Mouse (Mus musculus): ENCODE data around the gene Atic. TPM values are rescaled to one million over a fixed set of nuclear protein-coding genes. Genes with fewer than 3 reads are reported as not detected.

Gene Atic
- polyA plus RNA-seq, 1 experiment from 2014 or later, result 39.4 TPM

DNA sequence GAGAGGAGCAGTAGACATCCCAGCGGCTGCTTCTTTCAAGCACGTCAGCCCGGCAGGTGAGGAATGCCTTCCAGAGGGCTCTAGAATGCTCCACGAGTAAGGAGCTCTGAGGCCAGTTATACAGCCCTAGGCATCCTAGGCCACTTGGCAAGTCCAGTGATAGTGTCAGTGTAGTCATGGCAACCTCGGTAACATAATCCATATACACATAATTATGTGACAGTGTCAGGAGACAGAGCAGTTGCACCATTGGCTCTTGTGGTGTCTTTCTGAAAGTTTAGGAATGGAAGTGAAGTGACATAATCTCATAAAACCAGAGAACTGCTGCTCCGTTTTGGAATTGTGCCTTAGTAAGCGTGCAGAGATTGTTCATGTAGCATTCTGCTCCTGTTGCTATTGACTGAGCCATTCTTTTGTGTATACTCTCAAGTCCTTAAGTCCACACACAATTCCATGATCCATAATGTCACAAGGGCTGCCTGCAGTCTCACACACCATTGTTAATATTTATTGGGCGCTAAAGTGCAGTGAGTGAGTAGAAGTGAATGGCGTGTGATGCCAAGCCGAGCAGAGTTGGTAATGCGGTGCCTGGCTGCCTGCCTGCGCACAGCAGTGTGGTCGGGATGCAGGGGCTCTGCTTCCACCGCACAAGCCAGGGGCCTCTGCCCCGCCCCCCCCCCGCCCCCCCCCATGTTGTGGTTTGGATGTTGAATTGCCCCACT lies 11.1 kb downstream of the Atic start:
- Histone ChIP-seq H3K27ac (replicated peaks) (no peak overlapping the region), H3K9me3 (no peaks in the 10 kb centered on the region), H3K4me2 (no peak overlapping the region), H3K9ac (no peak overlapping the region), H3K36me3 (peaks cover 97% of the 10 kb centered on the region), H3K4me1 (peaks cover 5% of the 10 kb centered on the region; the same call in 1 of the 2 replicates), H3K27me3 (replicated peaks) (no peaks in the 10 kb centered on the region), H3K4me3 (no peak overlapping the region)
- ATAC-seq (ENCODE audit: extremely low read depth, insufficient number of reproducible peaks, low FRiP score, low TSS enrichment), result no peak
- 66% methylated on average over 16 of the region's 16 CpGs for WGBS

DNA sequence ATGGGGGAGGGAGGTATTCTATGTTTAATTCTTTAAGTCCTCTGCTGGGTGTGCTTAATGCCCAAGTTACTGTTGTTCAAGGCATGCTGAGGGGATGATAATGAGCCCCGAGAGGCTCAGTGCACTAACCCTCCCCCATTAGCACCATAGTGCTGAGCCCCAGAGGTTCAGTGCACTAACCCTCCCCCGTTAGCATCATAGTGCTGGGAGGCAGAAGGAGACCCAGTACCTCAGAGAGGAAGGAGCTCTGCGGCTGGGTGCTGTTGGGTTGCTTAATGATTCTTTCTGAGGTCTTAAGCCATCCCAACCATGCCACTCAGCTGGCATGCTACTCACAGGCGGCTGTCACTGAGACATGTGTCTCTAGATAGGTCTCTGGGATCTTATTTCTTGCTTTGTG lies 13.2 kb downstream of the Atic start:
- peaks cover 93% of the 10 kb centered on the region for H3K36me3 ChIP-seq
- H3K4me3 ChIP-seq, result no peak overlapping the region
- no peak overlapping the region for H3K9ac ChIP-seq
- peaks cover 5% of the 10 kb centered on the region; the same call in 1 of the 2 replicates for H3K4me1 ChIP-seq
- no peak overlapping the region for H3K27ac ChIP-seq (replicated peaks)
- 86% methylated on average over 4 of the region's 4 CpGs for WGBS
- H3K27me3 ChIP-seq (replicated peaks), result no peaks in the 10 kb centered on the region
- H3K4me2 ChIP-seq, result no peak overlapping the region
- H3K9me3 ChIP-seq, result no peaks in the 10 kb centered on the region
- ATAC-seq (ENCODE audit: extremely low read depth, insufficient number of reproducible peaks, low FRiP score, low TSS enrichment), result no peak

DNA sequence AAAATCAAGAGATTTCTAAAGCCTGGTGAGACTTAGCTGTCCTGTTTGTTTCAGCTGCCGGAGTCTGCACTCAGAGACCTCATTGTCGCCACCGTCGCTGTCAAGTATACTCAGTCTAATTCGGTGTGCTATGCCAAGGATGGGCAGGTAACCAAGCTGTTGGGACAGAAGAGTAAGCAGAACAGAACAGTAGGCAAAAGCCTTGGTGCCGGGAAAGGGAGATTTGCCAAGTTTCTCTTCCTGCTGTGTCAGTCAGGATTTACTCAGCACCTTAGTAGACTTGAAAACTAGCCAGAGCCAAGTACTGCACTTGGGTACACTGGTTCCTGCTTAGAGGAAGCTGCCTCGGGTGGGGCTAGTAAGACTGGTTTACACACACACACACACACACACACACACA lies 19.0 kb downstream of the Atic start:
- Histone ChIP-seq H3K27ac (replicated peaks) (no peak overlapping the region), H3K27me3 (replicated peaks) (no peaks in the 10 kb centered on the region), H3K9ac (no peak overlapping the region), H3K36me3 (peaks cover 94% of the 10 kb centered on the region), H3K4me1 (no peaks in the 10 kb centered on the region), H3K4me2 (no peak overlapping the region), H3K4me3 (no peak overlapping the region), H3K9me3 (no peaks in the 10 kb centered on the region)
- no peak for ATAC-seq (ENCODE audit: extremely low read depth, insufficient number of reproducible peaks, low FRiP score, low TSS enrichment)
- 87% methylated on average over 7 of the region's 7 CpGs for WGBS

DNA sequence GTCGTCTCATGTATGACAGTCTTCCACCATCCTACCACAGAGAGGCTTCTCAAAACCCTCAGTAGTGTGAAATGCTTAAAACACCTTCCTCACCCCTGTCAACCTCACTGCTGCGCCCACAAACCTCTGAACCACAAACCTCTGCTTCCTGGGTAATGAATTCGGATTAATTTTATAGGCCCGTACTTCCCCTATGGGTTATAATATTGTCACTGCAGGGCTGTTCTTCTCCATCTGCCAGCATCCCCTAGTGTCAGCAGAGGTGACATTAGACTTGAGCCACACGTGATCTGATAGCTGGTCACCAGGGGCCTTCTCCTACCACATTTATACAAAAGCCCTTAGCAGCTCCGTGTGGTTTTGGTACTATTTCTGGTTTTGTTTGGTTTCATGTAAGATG lies 19.9 kb downstream of the Atic start:
- peaks cover 86% of the 10 kb centered on the region for H3K36me3 ChIP-seq
- H3K27me3 ChIP-seq (replicated peaks), result no peaks in the 10 kb centered on the region
- no peaks in the 10 kb centered on the region for H3K9me3 ChIP-seq
- ATAC-seq (ENCODE audit: extremely low read depth, insufficient number of reproducible peaks, low FRiP score, low TSS enrichment), result no peak
- H3K4me1 ChIP-seq, result no peaks in the 10 kb centered on the region
- 92% methylated on average over 6 of the region's 6 CpGs for WGBS
- no peak overlapping the region for H3K9ac ChIP-seq
- no peak overlapping the region for H3K4me2 ChIP-seq
- no peak overlapping the region for H3K27ac ChIP-seq (replicated peaks)
- no peak overlapping the region for H3K4me3 ChIP-seq

DNA sequence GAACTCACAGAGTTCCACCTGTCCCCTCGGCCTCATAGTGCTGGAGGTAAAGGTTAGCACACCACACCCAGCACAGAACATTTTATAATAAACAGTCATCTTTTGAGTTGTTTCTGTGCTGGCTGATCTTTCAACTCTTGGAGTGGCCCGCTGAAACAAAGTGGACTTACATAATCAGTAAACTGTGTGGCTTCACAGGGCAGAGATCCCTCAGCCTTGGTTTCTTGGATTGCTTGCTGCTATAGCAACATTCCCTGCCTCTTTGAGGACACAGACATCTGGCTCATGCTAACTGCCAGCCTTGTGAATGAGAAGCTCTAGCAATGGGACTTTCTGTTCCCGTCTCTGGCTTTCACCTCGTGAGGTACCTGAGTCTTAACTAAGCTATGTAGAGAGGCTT lies 22.6 kb downstream of the Atic start:
- no peak overlapping the region for H3K27ac ChIP-seq (replicated peaks)
- H3K4me2 ChIP-seq, result no peak overlapping the region
- no peak overlapping the region for H3K4me3 ChIP-seq
- H3K9ac ChIP-seq, result no peak overlapping the region
- no peaks in the 10 kb centered on the region for H3K4me1 ChIP-seq
- H3K9me3 ChIP-seq, result no peaks in the 10 kb centered on the region
- peaks cover 60% of the 10 kb centered on the region for H3K36me3 ChIP-seq
- 83% methylated on average over 4 of the region's 4 CpGs for WGBS
- H3K27me3 ChIP-seq (replicated peaks), result no peaks in the 10 kb centered on the region
- ATAC-seq (ENCODE audit: extremely low read depth, insufficient number of reproducible peaks, low FRiP score, low TSS enrichment), result no peak

DNA sequence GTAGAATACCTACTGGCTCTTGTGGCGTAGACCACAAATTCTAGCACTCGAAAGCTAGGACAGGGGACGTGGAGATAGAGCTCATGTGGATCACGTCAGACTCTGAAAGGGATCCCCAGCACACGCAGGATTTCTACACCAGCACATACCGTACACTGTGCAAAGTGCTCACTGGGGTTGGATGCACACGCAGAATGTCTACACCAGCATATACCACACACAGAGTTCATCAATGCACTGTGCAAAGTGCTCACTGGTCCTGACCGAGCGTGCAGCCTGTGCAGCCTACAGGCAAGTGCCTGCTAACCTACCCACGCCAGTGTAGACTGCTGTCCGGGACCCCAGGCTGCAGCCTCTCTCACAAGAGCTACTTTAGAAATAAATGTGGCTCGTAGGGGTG lies 23.5 kb downstream of the Atic start:
- Histone ChIP-seq H3K27me3 (replicated peaks) (no peaks in the 10 kb centered on the region), H3K27ac (replicated peaks) (no peak overlapping the region), H3K36me3 (peaks cover 62% of the 10 kb centered on the region), H3K9me3 (no peaks in the 10 kb centered on the region), H3K4me1 (no peaks in the 10 kb centered on the region), H3K4me3 (no peak overlapping the region), H3K9ac (no peak overlapping the region), H3K4me2 (no peak overlapping the region)
- ATAC-seq (ENCODE audit: extremely low read depth, insufficient number of reproducible peaks, low FRiP score, low TSS enrichment), result no peak
- 86% methylated on average over 12 of the region's 12 CpGs for WGBS

- ATAC-seq (ENCODE audit: extremely low read depth, insufficient number of reproducible peaks, low FRiP score, low TSS enrichment), result no peak
- no peaks in the 10 kb centered on the region for H3K9me3 ChIP-seq
- H3K4me1 ChIP-seq, result no peaks in the 10 kb centered on the region
- no peak overlapping the region for H3K27ac ChIP-seq (replicated peaks)
- WGBS, result 81% methylated on average over 8 of the region's 8 CpGs
- H3K27me3 ChIP-seq (replicated peaks), result no peaks in the 10 kb centered on the region
- H3K4me2 ChIP-seq, result no peak overlapping the region
- H3K4me3 ChIP-seq, result no peak overlapping the region
- no peak overlapping the region for H3K9ac ChIP-seq
- H3K36me3 ChIP-seq, result peaks cover 62% of the 10 kb centered on the region
Observed at GRCm38 (mm10) chr1:71583302-71583701, 26.4 kb downstream of the Atic start.

DNA sequence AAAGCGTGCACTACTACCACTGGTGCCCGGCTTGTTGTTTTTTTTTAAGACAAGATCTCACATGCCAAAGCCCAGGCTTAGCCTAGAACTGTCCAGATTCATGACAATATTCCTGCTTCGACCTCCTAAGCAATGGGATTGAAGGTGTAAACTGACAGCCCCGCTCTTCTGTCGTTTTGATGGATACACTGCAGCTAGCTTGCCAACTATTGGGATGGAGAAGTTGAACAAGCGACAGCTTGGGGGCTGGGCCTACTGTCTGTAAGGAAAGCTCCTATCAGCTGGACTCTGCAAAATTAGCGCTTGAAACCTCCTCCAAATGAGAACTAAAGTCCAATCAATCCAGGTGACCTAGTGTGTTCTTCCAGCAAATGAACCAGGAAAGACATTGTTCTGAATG lies 26.9 kb downstream of the Atic start:
- 80% methylated on average over 7 of the region's 7 CpGs for WGBS
- H3K9ac ChIP-seq, result no peak overlapping the region
- H3K4me2 ChIP-seq, result no peak overlapping the region
- no peaks in the 10 kb centered on the region for H3K4me1 ChIP-seq
- H3K36me3 ChIP-seq, result peaks cover 62% of the 10 kb centered on the region
- H3K4me3 ChIP-seq, result no peak overlapping the region
- no peaks in the 10 kb centered on the region for H3K9me3 ChIP-seq
- ATAC-seq (ENCODE audit: extremely low read depth, insufficient number of reproducible peaks, low FRiP score, low TSS enrichment), result no peak
- no peaks in the 10 kb centered on the region for H3K27me3 ChIP-seq (replicated peaks)
- H3K27ac ChIP-seq (replicated peaks), result no peak overlapping the region

- Histone ChIP-seq H3K4me3 (no peak overlapping the region), H3K4me1 (no peaks in the 10 kb centered on the region), H3K36me3 (peaks cover 71% of the 10 kb centered on the region)
Observed at GRCm38 (mm10) chr1:71586658-71587057, 29.7 kb downstream of the Atic start.

DNA sequence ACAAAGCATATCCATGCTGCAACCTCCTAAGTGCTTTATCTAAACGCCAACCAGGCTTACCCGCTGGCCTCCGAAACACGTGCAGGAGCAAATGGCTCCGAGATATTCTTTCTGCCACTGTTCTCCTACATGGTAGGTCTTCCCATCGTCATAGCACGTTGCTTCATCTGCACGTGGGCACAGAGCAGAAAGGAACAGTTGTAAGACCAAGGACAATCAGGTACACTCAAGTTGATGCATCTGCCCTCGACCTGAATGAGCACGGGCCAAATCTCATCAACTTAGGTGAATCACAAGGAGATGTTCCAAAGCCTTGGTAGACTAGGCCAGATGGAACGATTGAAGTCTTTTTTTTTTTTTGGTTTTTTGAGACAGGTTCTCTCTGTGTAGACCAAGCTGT lies 33.1 kb downstream of the Atic start:
- no peak for ATAC-seq (ENCODE audit: extremely low read depth, insufficient number of reproducible peaks, low FRiP score, low TSS enrichment)
- no peaks in the 10 kb centered on the region for H3K9me3 ChIP-seq
- 89% methylated on average over 11 of the region's 11 CpGs for WGBS
- H3K27me3 ChIP-seq (replicated peaks), result no peaks in the 10 kb centered on the region
- H3K4me2 ChIP-seq, result no peak overlapping the region
- H3K4me3 ChIP-seq, result no peak overlapping the region
- peaks cover 98% of the 10 kb centered on the region for H3K36me3 ChIP-seq
- no peak overlapping the region for H3K9ac ChIP-seq
- no peaks in the 10 kb centered on the region for H3K4me1 ChIP-seq
- H3K27ac ChIP-seq (replicated peaks), result no peak overlapping the region

More at GRCm38 (mm10) chr1:71586658-71587057, 29.7 kb downstream of the Atic start:
- Histone ChIP-seq H3K9me3 (no peaks in the 10 kb centered on the region), H3K27me3 (replicated peaks) (no peaks in the 10 kb centered on the region), H3K27ac (replicated peaks) (no peak overlapping the region), H3K9ac (no peak overlapping the region), H3K4me2 (no peak overlapping the region)
- ATAC-seq (ENCODE audit: extremely low read depth, insufficient number of reproducible peaks, low FRiP score, low TSS enrichment), result no peak
- WGBS, result 90% methylated on average over 7 of the region's 7 CpGs

- no peak for ATAC-seq (ENCODE audit: extremely low read depth, insufficient number of reproducible peaks, low FRiP score, low TSS enrichment)
- Histone ChIP-seq H3K4me3 (no peak overlapping the region), H3K4me1 (no peaks in the 10 kb centered on the region), H3K4me2 (no peak overlapping the region), H3K27ac (replicated peaks) (no peak overlapping the region), H3K27me3 (replicated peaks) (no peaks in the 10 kb centered on the region), H3K9me3 (no peaks in the 10 kb centered on the region), H3K36me3 (peaks cover 98% of the 10 kb centered on the region), H3K9ac (no peak overlapping the region)
- 85% methylated on average over 9 of the region's 9 CpGs for WGBS
Observed at GRCm38 (mm10) chr1:71593184-71593583, 36.2 kb downstream of the Atic start.

GRCm38 (mm10) chr1:71594268-71594667 lies 37.3 kb downstream of the Atic start:
- Histone ChIP-seq H3K4me3 (no peak overlapping the region), H3K36me3 (peaks cover 98% of the 10 kb centered on the region), H3K27me3 (replicated peaks) (no peaks in the 10 kb centered on the region), H3K9ac (no peak overlapping the region), H3K4me1 (no peaks in the 10 kb centered on the region), H3K4me2 (no peak overlapping the region), H3K9me3 (no peaks in the 10 kb centered on the region), H3K27ac (replicated peaks) (no peak overlapping the region)
- no peak for ATAC-seq (ENCODE audit: extremely low read depth, insufficient number of reproducible peaks, low FRiP score, low TSS enrichment)
- 82% methylated on average over 2 of the region's 2 CpGs for WGBS

Measured in heart, embryonic 13.5 days (tissue).